Mouse (Mus musculus) gonadal fat pad, adult 2 months (tissue): ENCODE measurements around the gene Polr2f. TPM values are rescaled to one million over a fixed set of nuclear protein-coding genes. Genes with fewer than 3 reads are reported as not detected.

Source experiments
- DNase-seq: peaks from one replicate; pipeline ENCODE4 v3.0.0-alpha.2; 2012; ENCODE audit warnings: low read depth
- polyA plus RNA-seq: library from polyadenylated mRNA; depleted of rRNA; stranded (reverse); fragments of >200 nt; gene quantifications from 2 replicates; pipeline ENCODE4 v1.2.3, GENCODE M21; 2012; rRNA removed

Gene Polr2f
- 41.4 and 56.3 TPM in 2 replicates for polyA plus RNA-seq

DNA sequence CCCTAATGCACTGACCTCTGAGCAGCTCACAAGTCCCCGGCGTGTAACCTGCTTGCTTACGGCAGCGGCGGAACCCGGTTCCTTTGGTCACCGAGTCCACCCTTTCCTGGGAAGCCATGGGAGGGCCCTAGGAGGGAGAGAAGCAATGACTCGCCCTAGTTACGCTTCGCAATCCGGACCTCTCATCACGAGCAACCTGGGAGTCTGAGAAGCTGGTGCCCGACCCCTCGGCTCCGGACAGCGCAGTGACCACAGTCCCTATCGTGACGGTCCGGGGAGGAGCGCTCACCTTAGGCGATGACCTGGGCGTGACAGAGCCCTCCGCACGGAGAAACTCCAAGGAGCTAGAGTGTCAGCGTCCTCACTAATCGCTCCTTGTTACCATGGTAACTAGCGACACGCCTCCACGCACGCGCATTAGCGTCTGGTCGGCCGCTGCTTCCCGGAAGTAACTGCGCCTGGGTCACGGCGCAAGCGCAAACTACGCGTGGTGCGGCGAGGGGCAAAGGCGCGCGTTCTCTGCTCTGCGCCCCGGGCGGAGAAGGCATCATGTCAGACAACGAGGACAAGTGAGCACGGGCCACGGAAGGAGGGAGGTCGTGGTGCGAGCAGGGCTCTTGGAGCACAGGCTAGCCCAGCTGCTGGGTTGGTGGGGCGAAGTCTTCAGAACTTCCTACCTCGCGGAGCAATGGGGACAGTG is at the start of gene Polr2f, which contains the start of gene 1700088E04Rik:
Gene Polr2f, plus strand, starts transcription at position 144 of the 700 bp plus-strand sequence.
Gene 1700088E04Rik, minus strand, starts transcription at position 388 of the 700 bp plus-strand sequence.
- no peak for DNase-seq

DNA sequence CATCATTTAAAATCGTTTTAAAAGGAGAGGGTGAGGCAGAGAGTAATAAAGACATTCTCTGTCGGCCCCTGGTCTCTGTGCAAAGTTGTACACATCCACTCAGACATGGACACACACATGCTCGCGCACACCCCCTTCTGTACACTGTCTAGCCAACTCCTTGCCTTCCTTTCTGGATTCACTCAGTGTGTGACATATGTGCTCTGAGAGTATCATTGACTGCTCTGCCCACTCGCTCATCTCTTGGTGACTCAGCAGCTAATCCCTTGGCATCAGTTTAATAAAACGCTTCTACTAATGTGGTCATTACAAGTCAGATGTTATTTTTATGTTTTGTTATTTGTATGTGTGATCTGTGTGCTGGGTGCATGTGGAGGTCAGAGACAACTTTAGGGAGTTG is 48.5 kb upstream of the Polr2f start:
- DNase-seq: no peak

DNA sequence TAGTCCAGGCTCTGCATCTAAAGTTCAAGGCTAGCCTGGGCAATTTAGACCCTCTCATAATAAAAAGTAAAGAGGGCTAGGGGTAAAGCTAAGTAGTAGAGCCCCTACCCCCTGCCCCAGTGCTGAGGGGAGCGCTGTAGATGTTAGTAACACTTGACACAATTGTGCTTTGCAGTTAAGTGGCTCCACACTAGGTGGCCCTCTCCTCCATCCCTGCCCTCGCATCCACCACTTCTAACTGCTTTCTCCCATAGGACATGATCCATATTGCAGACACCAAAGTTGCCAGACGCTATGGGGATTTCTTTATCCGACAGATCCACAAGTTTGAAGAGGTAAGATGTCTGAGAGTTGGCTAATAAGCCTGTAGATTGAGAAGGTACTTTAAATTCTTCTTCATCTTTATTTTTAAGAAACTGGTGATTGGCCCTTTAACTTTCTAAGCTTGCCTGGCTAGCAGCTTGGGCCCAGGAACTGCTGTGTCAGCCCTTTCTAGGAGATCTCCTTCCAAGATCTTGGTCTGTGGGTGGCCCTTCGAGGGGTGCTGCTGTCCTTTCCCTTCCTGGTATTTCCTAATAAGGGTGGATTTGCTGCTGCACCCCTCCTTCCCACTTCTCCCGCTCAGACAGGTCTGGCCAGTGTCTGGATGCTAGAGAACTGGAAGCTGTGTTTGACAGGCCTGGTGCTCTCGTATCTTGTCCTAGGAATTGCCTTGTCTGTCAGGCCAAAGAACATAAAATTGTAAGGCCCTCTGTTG is 47.5 kb upstream of the Polr2f start:
- no peak for DNase-seq

DNA sequence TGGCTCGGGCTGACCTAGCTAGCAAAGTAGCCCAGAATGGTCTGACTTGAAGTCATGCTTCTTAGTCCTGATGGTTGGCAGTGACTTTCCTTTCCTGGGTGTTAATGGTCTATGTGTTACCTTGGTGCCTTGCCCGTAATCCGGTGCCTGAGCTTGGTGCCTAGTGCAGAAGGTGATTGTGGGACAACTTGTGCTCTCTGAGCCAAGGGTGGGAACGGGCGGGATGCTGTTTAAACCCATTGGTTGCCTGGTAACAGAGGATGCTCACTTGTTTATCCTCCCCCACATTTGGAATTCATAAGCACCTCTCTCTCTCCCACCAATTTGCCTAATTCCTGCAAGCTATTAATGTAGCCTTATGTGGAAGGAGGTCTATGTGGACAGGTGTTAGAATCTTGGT is 45.3 kb upstream of the Polr2f start:
- no peak for DNase-seq

DNA sequence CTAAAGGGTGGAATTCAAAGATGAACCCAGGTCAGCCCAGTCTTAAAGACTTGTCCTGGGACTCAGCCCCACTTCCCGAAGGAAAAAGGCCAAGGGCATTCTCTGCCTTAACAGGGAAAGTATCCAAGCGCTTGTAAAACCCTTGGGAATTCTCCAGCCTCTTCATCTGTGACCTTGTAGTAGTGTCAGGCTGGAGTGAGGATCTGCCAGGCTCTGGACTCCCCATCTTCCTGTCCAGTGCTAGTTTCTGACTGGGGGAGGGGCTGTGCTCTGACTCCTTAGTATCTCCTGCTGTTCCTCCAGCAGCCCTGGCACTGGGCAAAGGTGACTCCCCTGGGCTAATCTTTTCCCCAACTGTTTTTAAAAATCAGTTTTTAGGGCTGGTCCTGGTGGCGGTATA is 44.3 kb upstream of the Polr2f start:
- no peak for DNase-seq

DNA sequence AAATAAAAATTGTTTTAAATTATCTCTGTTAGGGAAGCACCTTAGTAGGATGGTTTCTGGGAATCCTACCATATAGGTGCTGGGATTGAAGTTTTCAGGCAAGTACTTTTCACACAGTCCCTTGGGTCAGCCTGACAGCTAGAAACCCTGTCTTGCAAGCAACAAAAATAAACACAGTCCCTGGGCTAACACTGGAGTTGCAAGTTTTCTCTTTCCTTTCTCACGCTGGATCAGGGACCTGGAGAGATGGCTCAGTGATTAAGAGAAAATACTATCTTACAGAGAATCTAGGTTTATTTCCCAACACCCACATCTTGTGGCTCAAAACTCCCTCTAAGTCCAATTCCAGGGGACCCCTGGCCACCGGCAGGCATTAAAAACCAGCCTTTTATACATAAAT is 43.7 kb upstream of the Polr2f start:
- DNase-seq: peak; percentile 76

DNA sequence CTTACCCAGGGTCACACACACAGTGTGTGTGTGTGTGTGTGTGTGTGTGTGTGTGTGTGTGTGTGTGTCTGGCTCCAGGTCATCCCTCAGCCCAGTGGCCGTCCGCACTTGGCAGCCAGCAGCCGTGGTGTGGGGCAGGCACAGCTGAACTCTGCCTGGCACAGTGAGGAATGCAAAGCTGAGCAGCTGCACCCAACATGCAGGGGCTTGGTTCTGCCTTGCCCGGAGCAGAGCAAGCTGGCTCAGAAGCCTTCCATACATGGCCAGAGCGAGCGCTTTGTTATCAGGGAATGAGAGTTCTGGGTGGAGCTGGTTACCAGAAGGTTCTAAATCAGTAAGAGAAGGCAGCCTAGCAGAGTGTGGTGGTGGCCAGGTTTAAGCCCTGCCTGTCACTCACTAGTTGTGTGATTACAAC is 43.2 kb upstream of the Polr2f start:
- DNase-seq: no peak

DNA sequence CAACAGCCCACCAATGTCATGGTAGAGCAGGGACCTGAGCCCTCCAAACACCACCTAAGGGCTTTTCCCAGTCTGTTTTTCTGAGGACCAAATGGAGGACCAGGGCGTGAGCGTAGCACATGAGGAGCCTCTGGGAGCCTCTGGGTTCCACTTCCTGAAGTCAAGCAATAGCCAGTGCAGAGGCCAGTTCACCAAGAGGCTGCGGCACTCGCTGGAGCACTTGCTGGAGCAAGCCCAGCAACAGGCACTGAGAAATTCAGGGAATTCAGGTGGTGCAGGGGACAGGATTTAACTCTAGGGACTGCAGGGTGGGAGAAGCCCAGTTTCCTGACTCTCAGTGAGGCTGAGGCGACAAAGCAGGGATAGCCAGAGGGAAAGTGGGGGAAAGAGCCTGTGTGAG is 42.6 kb upstream of the Polr2f start:
- no peak for DNase-seq

DNA sequence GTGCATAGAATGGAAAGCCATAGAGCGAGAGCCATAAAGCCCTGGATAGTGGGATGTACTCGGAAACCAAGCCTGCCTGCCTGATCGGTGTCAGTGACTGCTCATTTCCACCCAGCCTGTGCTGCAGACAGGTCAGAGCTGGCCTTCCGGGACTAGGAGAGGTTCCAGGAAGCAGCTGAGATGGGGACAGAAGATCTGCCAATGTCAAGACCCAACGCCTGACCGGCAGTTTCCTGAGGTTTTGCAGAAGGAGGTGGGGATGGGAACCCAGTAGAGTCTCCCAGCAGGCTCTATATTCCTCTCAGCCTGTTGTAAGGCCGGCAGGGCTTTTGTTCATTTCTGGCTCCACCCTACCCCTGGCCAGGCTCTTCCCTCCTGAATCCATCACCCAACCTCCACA is 41.9 kb upstream of the Polr2f start:
- DNase-seq: no peak

DNA sequence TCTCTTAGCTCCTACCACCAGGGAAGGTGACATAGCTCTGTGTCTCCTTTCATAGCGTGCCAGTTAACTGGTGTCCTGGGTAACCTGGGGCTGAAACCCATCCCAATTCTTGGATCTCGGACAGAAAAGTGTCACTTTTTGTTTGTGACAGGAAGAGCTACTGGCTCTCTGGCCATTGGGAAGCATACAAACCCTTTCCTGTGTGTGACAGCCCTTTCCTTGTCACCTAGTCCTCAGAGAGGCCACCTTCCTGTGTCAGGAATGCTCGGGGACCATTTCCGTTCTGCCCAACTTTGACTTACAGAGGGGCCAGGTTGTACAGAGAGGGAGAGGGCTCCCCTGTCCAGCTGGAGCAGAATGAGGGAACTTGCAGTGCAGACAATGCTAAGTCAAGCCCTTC is 41.4 kb upstream of the Polr2f start:
- DNase-seq: no peak

DNA sequence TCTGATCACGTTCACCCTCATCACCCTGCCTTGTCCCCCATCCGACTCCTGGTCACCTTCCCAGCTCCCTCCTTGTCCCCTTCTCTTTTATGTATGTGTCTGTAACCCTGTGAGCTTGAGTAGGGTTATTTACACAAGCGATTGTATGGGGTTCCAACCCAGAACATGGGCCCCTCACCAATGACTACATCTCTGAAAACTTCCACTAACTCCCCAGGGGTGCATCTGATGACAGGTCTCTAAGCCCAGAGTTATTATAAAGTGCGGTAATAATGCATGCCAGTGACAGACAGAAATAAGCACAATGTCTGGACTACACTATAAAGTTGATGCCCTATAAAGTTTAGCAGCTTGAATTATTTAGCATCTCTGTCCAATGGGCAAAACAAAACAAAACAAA is 40.4 kb upstream of the Polr2f start:
- DNase-seq: no peak

DNA sequence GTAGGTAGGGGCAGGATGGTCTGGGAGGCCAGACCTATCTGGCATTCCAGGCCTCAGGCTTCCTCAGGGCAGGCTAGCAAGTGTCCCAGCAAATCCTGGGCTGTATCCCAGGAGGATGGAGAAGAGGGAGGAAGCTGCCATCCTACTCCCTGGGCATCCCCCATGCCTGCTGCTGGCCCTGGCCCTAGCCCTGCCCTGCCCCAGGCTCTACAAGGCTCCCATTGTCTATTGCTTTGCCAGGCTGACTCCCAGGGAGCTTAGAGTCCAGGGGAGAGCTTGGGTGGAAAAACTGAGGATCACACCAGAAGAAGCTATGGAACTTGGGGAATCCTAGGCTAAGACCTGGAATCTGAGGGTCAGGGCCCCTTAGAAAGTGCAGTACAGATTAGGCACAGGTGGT is 39.3 kb upstream of the Polr2f start:
- no peak for DNase-seq

DNA sequence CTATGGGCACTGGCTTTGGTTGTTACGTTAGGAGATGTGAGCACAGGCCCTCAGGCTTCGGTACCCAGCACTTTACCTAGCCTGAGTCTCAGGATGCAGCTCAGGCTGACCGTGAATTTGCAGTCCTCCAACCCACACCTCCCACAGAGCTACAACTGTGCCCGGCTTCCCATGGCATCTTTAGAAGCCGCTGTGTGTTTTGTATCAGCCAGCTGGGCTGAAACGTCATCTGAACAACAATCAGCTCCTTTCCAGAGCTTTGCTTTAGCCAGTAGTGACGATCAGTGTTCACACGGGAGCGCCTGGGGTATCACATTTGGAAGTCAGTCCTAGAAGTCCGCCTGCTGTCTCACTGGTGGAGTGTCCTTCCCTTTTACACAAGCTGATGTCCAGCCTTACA is 37.5 kb upstream of the Polr2f start:
- no peak for DNase-seq

DNA sequence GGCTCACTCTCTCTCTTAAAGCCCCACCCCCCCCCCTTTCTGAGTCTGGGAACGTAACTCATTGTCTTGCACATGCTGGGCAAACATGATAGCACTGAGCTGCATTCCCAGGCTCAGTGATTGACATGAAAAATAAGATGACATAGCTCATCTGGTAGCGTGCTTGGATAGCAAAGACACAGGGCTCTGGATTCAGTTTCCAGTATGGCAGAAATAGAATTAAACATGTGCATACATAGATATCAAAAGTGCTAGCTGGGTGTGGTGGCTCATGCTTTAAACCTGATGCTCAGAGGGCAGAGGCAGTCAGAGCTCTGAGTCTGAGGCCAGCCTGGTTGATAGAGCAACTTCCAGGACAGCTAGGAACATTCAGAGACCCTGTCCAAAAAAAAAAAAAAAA is 35.0 kb upstream of the Polr2f start:
- DNase-seq: no peak

DNA sequence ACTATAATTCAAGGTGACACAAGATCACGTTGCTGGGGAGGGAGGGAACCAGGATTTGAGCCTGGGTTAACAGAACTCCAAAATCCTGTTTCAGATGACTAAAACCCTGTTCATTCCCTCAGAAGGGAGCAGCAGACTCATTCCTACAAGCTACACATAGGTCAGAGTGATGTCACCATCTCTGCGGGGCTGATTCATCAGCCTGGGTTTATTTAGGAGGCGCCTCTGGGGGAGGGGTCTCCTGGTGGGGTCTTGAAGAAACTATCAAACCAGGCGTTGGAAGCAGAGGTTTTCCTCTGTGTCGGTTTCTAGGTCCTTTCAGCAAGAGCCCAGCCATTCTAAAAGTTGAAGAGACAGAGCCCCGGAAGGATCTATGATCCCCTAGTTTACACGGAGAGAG is 32.8 kb upstream of the Polr2f start:
- DNase-seq: no peak

DNA sequence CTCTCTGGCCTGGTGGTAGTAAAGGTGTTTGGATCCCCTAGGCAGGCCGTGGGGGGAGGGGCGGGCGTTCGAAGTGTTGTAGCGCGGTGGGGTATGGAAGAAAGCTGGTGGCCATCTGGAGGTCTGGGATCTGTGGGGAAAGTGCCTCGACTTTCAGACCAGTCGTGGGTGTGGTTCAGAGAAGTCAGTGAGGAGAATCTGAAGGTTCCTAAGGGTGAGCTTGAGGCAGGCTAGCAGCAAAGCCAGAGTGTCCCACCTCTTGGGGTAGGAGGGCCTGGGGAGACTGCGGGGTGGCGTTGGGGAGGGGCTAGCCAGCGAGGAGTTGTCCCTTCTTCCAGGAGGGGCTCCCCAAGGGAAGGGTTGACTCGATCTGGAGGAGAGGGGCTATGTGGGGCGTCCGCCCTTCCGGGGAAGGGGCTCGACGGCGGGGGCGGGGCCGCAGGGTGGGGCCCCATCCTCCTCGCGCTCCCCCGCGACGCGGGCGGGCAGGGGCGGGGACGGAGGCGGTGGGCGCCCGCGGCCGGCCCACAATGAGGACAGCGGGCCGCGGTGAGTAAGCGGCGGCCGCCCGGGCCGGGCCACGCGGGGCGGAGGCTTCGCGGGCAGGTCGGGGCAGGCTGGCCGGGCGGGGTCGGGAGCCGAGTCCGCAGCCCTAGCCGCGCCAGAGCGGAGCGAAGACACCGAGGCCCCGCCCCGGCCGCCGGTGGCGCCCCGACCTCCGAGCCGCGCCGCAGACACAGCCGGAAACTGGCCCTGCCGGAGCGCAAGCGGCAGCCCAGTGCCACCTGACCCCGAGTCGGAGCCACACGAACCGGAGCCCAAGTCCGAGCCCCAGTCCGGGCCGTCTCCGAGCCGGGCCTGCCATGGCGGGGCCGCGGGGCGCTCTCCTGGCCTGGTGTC is 32.1 kb upstream of the Polr2f start, which contains the start of gene Micall1:
Gene Micall1, plus strand, starts transcription at position 478 of the 900 bp plus-strand sequence.
- DNase-seq: no peak

DNA sequence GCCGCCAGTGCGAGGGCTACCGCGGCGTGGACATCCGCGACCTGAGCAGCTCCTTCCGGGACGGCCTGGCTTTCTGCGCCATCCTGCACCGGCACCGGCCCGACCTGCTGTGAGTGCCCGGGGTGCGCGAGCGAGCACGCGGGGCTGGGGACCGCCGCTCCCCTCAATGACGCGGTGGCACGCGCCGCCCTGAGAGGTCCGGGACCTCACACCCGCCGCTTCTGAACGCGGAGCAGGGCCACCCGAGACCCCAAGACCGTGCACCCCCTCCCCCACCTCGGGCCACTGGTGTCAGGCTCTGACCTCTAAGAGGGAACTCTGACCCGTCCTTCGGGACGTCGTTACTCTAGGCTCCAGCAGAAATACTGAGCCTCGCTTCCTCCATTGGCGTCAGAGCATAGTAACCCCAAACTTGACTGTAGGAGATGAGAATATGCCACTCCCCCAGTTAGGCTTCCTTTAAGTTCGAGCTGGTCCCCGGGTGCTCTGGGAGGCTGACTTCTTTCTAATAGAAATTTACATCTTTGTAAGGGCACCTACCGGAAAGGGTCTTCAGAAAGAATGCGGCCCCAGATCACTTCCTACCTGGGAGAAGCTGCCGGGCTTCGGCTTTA is 31.4 kb upstream of the Polr2f start:
- no peak for DNase-seq

DNA sequence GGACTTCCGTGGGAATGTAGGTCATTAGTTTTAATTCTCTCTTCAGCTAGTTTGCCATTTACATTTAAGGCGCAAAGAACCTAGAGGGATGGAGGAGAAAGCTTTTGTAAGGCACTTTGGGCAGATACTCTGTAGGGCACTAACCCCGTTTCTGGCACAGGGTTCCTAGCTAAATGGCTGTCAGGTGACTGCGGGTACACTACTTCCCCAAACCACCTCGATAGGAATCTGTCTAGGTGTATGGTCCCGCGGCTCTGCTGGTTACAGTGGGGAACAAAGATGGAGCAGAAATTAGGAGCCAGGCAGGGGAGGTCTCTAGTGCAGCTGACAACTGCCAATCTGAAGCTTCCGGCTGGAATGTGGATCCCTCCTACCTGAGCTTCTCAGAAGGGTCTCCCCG is 30.8 kb upstream of the Polr2f start:
- DNase-seq: no peak

DNA sequence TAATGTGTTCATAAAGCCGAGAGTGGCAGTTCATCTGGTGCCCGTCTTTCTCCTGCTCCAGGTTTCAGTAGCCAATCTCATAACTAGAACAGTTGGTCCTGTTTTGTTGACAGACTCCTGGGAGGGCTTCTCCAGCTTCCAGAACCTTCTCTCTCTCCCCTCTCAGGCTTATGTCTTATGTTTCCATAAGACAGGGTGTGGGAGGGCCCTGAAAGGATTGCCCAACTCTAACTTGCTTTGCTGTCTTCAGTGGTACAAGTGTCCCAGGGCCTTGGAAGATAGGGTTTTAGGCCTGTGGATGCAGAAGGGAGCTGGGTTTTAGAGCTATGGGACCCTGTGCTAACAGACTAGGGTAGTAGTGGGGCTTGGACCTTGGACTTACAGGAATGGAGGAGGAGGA is 30.3 kb upstream of the Polr2f start:
- no peak for DNase-seq

DNA sequence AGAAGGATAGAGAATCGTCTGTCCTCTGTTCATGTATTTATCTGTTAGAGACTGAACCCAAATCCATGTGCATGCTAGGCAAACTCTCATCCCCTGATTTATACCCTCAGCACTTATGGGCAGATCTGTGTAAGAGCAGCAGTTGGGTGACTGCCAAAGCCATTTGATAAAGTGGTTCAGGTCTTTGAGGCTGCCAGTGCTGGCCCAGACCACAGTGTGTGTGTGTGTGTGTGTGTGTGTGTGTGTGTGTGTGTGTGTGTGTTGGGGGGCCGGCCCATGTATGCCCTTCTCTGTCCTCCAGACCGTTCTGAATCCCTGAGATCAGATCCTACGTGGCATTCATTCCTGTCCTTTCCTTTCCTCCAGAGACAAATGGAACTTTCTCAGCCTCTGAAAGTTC is 29.0 kb upstream of the Polr2f start:
- DNase-seq: no peak

DNA sequence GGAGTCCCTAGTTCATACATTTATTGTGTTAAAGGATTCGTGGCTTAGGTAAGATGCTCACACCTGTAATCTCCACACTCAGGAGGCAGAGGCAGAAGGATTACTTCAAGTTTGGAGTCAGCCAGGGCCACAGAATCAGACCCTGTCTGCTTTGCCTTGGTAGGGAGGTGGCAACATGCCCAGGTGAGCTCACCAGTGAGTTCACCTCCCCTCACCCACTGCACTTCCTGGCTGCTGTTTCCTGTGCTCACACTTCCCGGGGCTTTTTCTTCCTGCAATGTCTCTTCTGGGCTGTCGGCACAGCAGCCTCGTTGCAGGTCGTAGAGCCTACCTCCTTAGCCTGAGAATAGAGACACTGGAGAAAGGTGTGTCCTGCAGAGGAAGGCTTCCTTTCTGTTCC is 25.5 kb upstream of the Polr2f start:
- DNase-seq: no peak

DNA sequence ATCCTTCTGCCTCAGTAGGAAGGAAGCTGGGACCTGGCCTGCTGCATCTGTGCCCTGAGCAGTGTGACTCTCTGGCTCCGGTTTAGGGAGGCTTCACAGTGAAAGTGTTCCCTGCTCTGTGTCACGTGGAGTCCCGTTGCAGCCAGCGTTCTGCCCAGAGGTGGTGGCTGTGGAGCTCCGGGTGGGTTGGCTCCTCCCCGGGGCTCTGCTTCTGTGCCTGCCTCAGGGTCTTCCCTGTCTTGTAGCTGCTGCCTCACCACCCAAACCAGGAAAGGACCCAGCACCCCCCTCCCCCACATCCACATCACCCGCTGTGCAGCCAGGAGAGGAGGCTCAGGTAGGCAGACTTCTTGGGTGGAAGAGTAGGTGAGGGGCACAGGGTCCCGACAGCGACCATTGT is 21.3 kb upstream of the Polr2f start:
- no peak for DNase-seq
